Mouse (Mus musculus): ENCODE data around the gene Edar.

- TF ChIP-seq CTCF (IDR thresholded peaks at IDR 0.05): no peak
- TF ChIP-seq POLR2A (IDR thresholded peaks at IDR 0.05; ENCODE audit: insufficient read depth, low read depth, low read length): no peak
Observed at GRCm38 (mm10) chr10:58594486-58594885, 81.0 kb downstream of the Edar start.

Measured in heart, adult 2 months (tissue).